Mouse (Mus musculus) heart, postnatal 0 days (tissue): Measurements from ENCODE around the gene Rimklb. TPM values are rescaled to one million over a fixed set of nuclear protein-coding genes. Genes with fewer than 3 reads are reported as not detected.
"Not testable (repeated sequence)": the region's sequence is repeated elsewhere in the genome, so short reads cannot be mapped to it uniquely, and the experiment has no call there.

Source experiments
- ATAC-seq: fragments of 200-750 bp; cut with Nextera tagmentation; 2 replicates; pipeline ENCODE4 v1.8.0; 2017; ENCODE audit warnings: low read depth, moderate number of reproducible peaks, moderate library complexity; ENCODE audit not compliant: insufficient read depth
- DNase-seq: peaks from one replicate; pipeline ENCODE4 v3.0.0-alpha.2; 2016; ENCODE audit warnings: low spot score
- H3K27ac ChIP-seq: fragments of 300-500 bp; sonication (generic); 2 replicates; pipeline ENCODE4 v1.5.1; 2014; ENCODE audit warnings: low read depth, mild to moderate bottlenecking
- H3K27me3 ChIP-seq: fragments of 300-500 bp; sonication (generic); 2 replicates; pipeline ENCODE4 v1.6.1; 2014; ENCODE audit warnings: low read length, mixed read lengths; ENCODE audit not compliant: control insufficient read depth, insufficient read depth
- H3K36me3 ChIP-seq: fragments of 300-500 bp; sonication (generic); replicated peaks from 2 replicates; pipeline ENCODE4 v1.6.1; 2014; ENCODE audit warnings: low read length, mixed read lengths; ENCODE audit not compliant: control insufficient read depth, insufficient read depth
- H3K4me1 ChIP-seq: fragments of 300-500 bp; sonication (generic); 2 replicates; pipeline ENCODE4 v1.6.1; 2014; ENCODE audit warnings: antibody characterized with exemption; ENCODE audit not compliant: control insufficient read depth, insufficient read depth
- H3K4me2 ChIP-seq: fragments of 300-500 bp; sonication (generic); 2 replicates; pipeline ENCODE4 v1.6.1; 2014; ENCODE audit warnings: low read depth, mild to moderate bottlenecking, low read length, moderate library complexity
- H3K4me3 ChIP-seq: fragments of 300-500 bp; sonication (generic); 2 replicates; pipeline ENCODE4 v1.5.1; 2014; ENCODE audit warnings: low read depth, low read length
- H3K9ac ChIP-seq: fragments of 300-500 bp; sonication (generic); replicated peaks from 2 replicates; pipeline ENCODE4 v1.6.1; 2014; ENCODE audit warnings: low read depth, low read length, mixed read lengths
- H3K9me3 ChIP-seq: fragments of 300-500 bp; sonication (generic); replicated peaks from 2 replicates; pipeline ENCODE4 v1.6.1; 2016; ENCODE audit warnings: low read length; ENCODE audit not compliant: control insufficient read depth
- CTCF ChIP-seq: IDR thresholded peaks from 2 replicates; pipeline ENCODE4 v1.5.1; 2016; ENCODE audit warnings: antibody characterized with exemption, control low read depth, low read depth
- EP300 ChIP-seq: IDR thresholded peaks from 2 replicates; pipeline ENCODE4 v1.6.1; 2016; ENCODE audit warnings: antibody characterized with exemption, low read depth
- WGBS: fragments of 180-500 bp; shearing (Covaris S2); extraction: QIAGEN DNeasy Blood & Tissue Kit; methylation state at CpG from one replicate; pipeline ENCODE4 v1.1.7; 2014; 5-methylcytosine and 5-hydroxymethylcytosine counted together
- polyA plus RNA-seq: library from polyadenylated mRNA; unstranded; fragments of >200 nt; fragmentation: Nextera tagmentation; extraction: Ambion mirVana; gene quantifications from 2 replicates; pipeline ENCODE4 v1.2.1, GENCODE M21; 2015
- total RNA-seq: library from RNA; depleted of rRNA; stranded (reverse); fragments of >200 nt; gene quantifications from 2 replicates; pipeline ENCODE4 v1.2.3, GENCODE M21; 2014; ENCODE audit warnings: low replicate concordance

Rimklb gene
- total and polyA plus RNA-seq, 2 experiments from 2014 or later: 0.79 TPM; not detected in 1

- no peak overlapping the region for H3K4me3 ChIP-seq
- H3K27ac ChIP-seq: no peak overlapping the region
- H3K4me1 ChIP-seq: no peaks in the 10 kb centered on the region
- H3K36me3 ChIP-seq: no peaks in the 10 kb centered on the region
- DNase-seq (no peak), ATAC-seq (no peak)
- no peak overlapping the region for H3K4me2 ChIP-seq
- H3K9ac ChIP-seq: no peak overlapping the region
- H3K27me3 ChIP-seq: no peaks in the 10 kb centered on the region; the same call in 1 of the 2 replicates
- WGBS: 75% methylated on average over 7 of the region's 8 CpGs
- TF ChIP-seq EP300: no peak
- TF ChIP-seq CTCF: no peak
- H3K9me3 ChIP-seq: no peaks in the 10 kb centered on the region
These were observed 24.7 kb upstream of the Rimklb start for GRCm38 (mm10) chr6:122523289-122523688.

DNA sequence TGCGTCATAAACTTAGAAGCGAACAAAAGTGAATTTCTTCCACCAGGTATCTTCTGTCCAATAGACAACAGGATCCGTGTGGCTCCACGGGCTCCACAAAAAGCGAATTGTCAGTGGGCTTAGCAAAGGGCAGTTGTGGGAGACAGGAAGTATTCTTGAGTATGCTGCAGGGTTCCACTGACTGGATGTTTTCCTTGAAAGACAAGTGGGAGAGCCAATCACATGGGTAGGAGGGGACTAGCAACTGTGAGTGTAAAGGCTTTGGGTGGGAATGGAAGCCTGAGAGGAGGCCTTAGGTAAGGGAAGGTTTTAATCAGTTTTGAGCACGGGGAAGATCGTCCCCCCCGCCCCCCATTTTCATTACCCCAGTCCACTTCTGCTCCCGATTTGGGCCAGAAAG, 24.0 kb upstream of the Rimklb start:
- no peak overlapping the region for H3K27ac ChIP-seq
- H3K4me3 ChIP-seq: no peak overlapping the region
- no peaks in the 10 kb centered on the region; the same call in 1 of the 2 replicates for H3K27me3 ChIP-seq
- no peak for DNase-seq
- H3K9ac ChIP-seq: no peak overlapping the region
- TF ChIP-seq CTCF: no peak
- no peak for TF ChIP-seq EP300
- no peaks in the 10 kb centered on the region for H3K4me1 ChIP-seq
- no peaks in the 10 kb centered on the region for H3K9me3 ChIP-seq
- peak; percentile 61; the same call in 1 of the 2 replicates for ATAC-seq
- WGBS: 63% methylated on average over 9 of the region's 9 CpGs
- no peaks in the 10 kb centered on the region for H3K36me3 ChIP-seq
- H3K4me2 ChIP-seq: no peak overlapping the region

DNA sequence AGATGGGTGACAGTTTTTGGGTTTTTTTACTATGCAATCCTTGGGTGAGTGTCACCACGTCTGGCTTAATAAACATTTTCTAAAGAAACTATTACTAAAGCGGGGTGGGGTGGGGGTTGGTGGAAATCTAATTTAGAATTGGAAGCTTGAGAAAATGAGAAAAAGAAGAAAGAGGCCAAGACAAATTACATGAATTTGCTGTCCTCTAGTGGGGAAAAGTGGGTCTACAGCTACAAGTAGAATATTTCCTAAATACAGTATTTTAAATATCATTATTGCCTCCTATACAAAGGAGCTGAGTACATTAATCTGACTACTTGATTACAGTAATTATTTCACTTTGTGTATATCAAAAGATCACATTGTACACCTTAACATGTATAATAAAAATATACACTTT, 20.8 kb upstream of the Rimklb start:
- Histone ChIP-seq H3K27ac (no peak overlapping the region), H3K4me3 (no peak overlapping the region), H3K9me3 (no peaks in the 10 kb centered on the region), H3K4me2 (no peak overlapping the region), H3K9ac (no peak overlapping the region), H3K27me3 (no peaks in the 10 kb centered on the region), H3K36me3 (no peaks in the 10 kb centered on the region), H3K4me1 (no peaks in the 10 kb centered on the region)
- ATAC-seq (no peak), DNase-seq (peak; percentile 38)
- peak; percentile 59 for TF ChIP-seq CTCF
- TF ChIP-seq EP300: no peak
- 23% methylated on average over 2 of the region's 2 CpGs for WGBS

DNA sequence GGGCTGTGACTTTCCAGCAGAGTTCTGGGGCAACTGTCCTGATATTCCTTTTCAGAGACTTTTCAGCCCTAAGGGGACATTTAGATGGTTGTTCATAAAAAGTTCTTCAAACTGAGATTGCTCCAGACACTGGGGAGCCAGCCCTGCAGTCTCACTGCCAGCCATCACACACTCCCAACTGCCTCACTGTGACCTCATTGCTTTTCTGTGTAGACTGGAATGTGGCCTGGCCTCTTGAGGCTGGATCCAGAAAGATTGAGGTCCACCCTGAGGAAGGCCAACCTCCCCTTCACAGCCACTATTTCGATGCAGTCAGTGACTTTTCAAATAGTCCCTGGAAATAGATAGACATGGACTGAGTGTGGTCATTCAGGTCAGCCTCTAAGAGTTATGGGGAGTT, 19.1 kb upstream of the Rimklb start:
- no peak overlapping the region for H3K4me3 ChIP-seq
- no peaks in the 10 kb centered on the region for H3K9me3 ChIP-seq
- H3K4me2 ChIP-seq: no peak overlapping the region

GRCm38 (mm10) chr6:122515762-122516161, 17.2 kb upstream of the Rimklb start:
- not testable (repeated sequence) for H3K4me3 ChIP-seq, DNase-seq, H3K9me3 ChIP-seq, H3K36me3 ChIP-seq, H3K4me2 ChIP-seq, H3K9ac ChIP-seq, H3K27ac ChIP-seq, H3K4me1 ChIP-seq, ATAC-seq, H3K27me3 ChIP-seq
- WGBS: 98% methylated on average over 2 of the region's 2 CpGs

More for the DNA sequence above, 19.1 kb upstream of the Rimklb start:
- H3K27ac ChIP-seq: peak overlapping the region; percentile 30; the same call in 1 of the 2 replicates
- no peaks in the 10 kb centered on the region for H3K27me3 ChIP-seq
- ATAC-seq (no peak), DNase-seq (no peak)
- no peak overlapping the region for H3K9ac ChIP-seq
- H3K36me3 ChIP-seq: no peaks in the 10 kb centered on the region
- H3K4me1 ChIP-seq: no peaks in the 10 kb centered on the region
- no peak for TF ChIP-seq CTCF
- no peak for TF ChIP-seq EP300
- WGBS: 62% methylated on average over 1 of the region's 1 CpGs

GRCm38 (mm10) chr6:122514312-122514711, 15.8 kb upstream of the Rimklb start:
- 62% methylated on average over 3 of the region's 3 CpGs for WGBS
- H3K9ac ChIP-seq: no peak overlapping the region
- H3K4me2 ChIP-seq: peak overlapping the region; percentile 33
- no peaks in the 10 kb centered on the region for H3K36me3 ChIP-seq
- no peak for ATAC-seq
- no peak overlapping the region for H3K27ac ChIP-seq
- H3K9me3 ChIP-seq: no peaks in the 10 kb centered on the region
- H3K4me1 ChIP-seq: no peaks in the 10 kb centered on the region
- peak overlapping the region; percentile 24; the same call in 1 of the 2 replicates for H3K4me3 ChIP-seq
- no peaks in the 10 kb centered on the region for H3K27me3 ChIP-seq
- DNase-seq: no peak
- TF ChIP-seq CTCF (no peak), EP300 (no peak)
